Mouse (Mus musculus): ENCODE measurements around the gene Slc25a51.

- TF ChIP-seq CTCF (IDR thresholded peaks at IDR 0.05; ENCODE audit: low read depth) (no peak), EP300 (IDR thresholded peaks at IDR 0.05; ENCODE audit: low read depth) (no peak)
These were observed 5.2 kb upstream of the Slc25a51 start for GRCm38 (mm10) chr4:45413674-45414338.
